Mouse (Mus musculus): Measurements from ENCODE around the gene Neo1. TPM values are rescaled to one million over a fixed set of nuclear protein-coding genes. Genes with fewer than 3 reads are reported as not detected.

Neo1 gene
- total and polyA plus RNA-seq, 3 experiments: 0.85 to 2.1 (median 1.4) TPM

DNA sequence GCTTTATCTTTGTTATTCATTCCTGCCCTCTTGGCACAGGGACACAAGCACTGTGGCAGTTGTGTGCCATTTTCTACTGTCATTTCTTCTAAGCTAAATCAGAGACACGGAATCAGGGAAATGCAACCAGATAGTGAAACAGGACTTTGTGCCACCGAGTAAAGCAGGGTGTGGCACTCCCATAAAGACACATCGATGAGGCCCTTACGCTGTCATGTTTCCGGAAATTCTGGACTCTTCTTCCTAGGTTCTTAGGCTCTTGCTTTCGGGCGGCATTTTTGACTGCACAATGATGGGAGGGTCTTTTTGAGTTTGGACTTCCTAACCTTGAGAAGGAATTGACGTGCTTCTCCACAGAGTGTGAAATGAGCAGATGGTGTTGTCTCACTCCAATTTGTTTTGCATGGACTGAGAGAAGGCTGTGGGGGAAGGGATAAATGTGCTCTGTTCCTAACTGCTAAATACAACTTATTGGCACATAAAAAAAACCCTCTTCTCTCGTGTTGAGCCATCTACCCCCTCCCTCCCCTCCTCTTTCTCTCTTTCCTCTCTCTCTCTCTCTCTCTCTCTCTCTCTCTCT, 23.9 kb upstream of the Neo1 start:
- in situ Hi-C loops (cut with MboI; ENCODE audit: low pct_ligation_motif_present, low pct_unique_long_range_greater_than_20kb, low sequenced_read_pairs): no loop called here
- H3K9me3 ChIP-seq (replicated peaks; ENCODE audit: low read length): no peaks in the 10 kb centered on the region

DNA sequence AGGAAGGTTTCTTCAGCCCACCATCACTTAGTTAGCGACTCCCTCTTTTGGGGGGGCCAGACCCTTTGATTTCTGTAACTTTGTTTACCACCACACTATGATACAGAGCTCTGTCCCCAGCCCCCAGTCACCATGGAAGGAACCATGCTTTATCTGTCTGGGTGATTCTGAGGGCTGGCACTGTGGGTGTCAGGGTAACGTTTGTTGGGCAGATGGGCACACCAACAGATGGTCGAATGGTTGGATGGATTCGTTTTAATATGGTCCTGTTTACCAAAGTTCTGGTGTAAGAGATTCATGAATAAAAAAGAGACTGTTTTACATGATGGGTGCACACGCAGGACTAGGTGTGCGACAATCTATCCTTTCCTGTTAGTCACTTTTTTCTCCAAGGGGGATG, 22.9 kb upstream of the Neo1 start:
- dilution Hi-C loops (cut with MboI; ENCODE audit: extremely low pct_ligation_motif_present, extremely low pct_unique_long_range_greater_than_20kb, low sequenced_read_pairs): no loop called here

More for the DNA sequence above, 23.9 kb upstream of the Neo1 start:
- Histone ChIP-seq H3K4me1 (ENCODE audit: control insufficient read depth in 1 of 2, insufficient read depth in 2 of 2) (peaks cover 0 to 14% of the 10 kb centered on the region in 2 experiments; a peak in 2 of 4 replicates), H3K27me3 (replicated peaks) (no peaks in the 10 kb centered on the region), H3K79me2 (replicated peaks; ENCODE audit: control insufficient read depth, extremely low read depth, insufficient read depth, poor library complexity, severe bottlenecking) (no peaks in the 10 kb centered on the region), H3K27ac (ENCODE audit: insufficient read depth, low read depth) (no peak overlapping the region), H3K9ac (ENCODE audit: insufficient read depth, low read depth) (no peak overlapping the region), H3K4me3 (replicated peaks in 1 of 3; ENCODE audit: low read depth in 2 of 3, low read length in 2 of 3, poor library complexity in 1 of 3) (no peak overlapping the region), H3K4me2 (ENCODE audit: insufficient read depth, low read depth, poor library complexity, severe bottlenecking) (no peak overlapping the region), H3K36me3 (replicated peaks in 1 of 2; ENCODE audit: control insufficient read depth in 1 of 2, insufficient read depth in 1 of 2, low read length in 1 of 2) (no peaks in the 10 kb centered on the region)
- DNase-seq (ENCODE audit: extremely low read depth): no peak
- no peak for TF ChIP-seq PAX5 (IDR thresholded peaks at IDR 0.05; ENCODE audit: low read length)
- no peak for TF ChIP-seq JUN (IDR thresholded peaks at IDR 0.05; ENCODE audit: insufficient read depth, low read depth, low read length)
- TF ChIP-seq CHD2 (IDR thresholded peaks at IDR 0.05; ENCODE audit: low read length): no peak
- TF ChIP-seq TBP (conservative IDR thresholded peaks at IDR 0.05; ENCODE audit: low read depth, low read length): no peak
- TF ChIP-seq POLR2A (IDR thresholded peaks at IDR 0.05; ENCODE audit: low read depth, low read length): no peak
- no peak for TF ChIP-seq USF2 (conservative IDR thresholded peaks at IDR 0.05; ENCODE audit: low read depth, low read length)
- no peak for TF ChIP-seq NELFE (IDR thresholded peaks at IDR 0.05; ENCODE audit: low read depth, low read length)
- TF ChIP-seq CHD1 (IDR thresholded peaks at IDR 0.05; ENCODE audit: low read depth, low read length): no peak
- TF ChIP-seq MAZ (IDR thresholded peaks at IDR 0.05; ENCODE audit: low read depth, low read length): no peak
- no peak for TF ChIP-seq EP300 (IDR thresholded peaks at IDR 0.05; ENCODE audit: low read length)
- TF ChIP-seq E2F4 (IDR thresholded peaks at IDR 0.05; ENCODE audit: insufficient replicate concordance, low read depth, low read length): no peak
- no peak for TF ChIP-seq SMC3 (IDR thresholded peaks at IDR 0.05; ENCODE audit: low read depth, low read length)
- no peak for TF ChIP-seq JUND (conservative IDR thresholded peaks at IDR 0.05; ENCODE audit: low read depth, low read length)
- dilution Hi-C loops (cut with MboI; ENCODE audit: extremely low pct_ligation_motif_present, extremely low pct_unique_long_range_greater_than_20kb, low sequenced_read_pairs): no loop called here

More for the DNA sequence above, 22.9 kb upstream of the Neo1 start:
- Histone ChIP-seq H3K4me2 (ENCODE audit: insufficient read depth, low read depth, poor library complexity, severe bottlenecking) (no peak overlapping the region), H3K9ac (ENCODE audit: insufficient read depth, low read depth) (no peak overlapping the region), H3K27me3 (replicated peaks) (no peaks in the 10 kb centered on the region), H3K4me3 (replicated peaks in 1 of 3; ENCODE audit: low read depth in 2 of 3, low read length in 2 of 3, poor library complexity in 1 of 3) (no peak overlapping the region), H3K27ac (ENCODE audit: insufficient read depth, low read depth) (no peak overlapping the region), H3K79me2 (replicated peaks; ENCODE audit: control insufficient read depth, extremely low read depth, insufficient read depth, poor library complexity, severe bottlenecking) (no peaks in the 10 kb centered on the region), H3K4me1 (ENCODE audit: control insufficient read depth in 1 of 2, insufficient read depth in 2 of 2) (peaks cover 0 to 15% of the 10 kb centered on the region in 2 experiments; a peak in 2 of 4 replicates), H3K36me3 (replicated peaks in 1 of 2; ENCODE audit: control insufficient read depth in 1 of 2, insufficient read depth in 1 of 2, low read length in 1 of 2) (no peaks in the 10 kb centered on the region), H3K9me3 (replicated peaks; ENCODE audit: low read length) (no peaks in the 10 kb centered on the region)
- TF ChIP-seq USF1 (IDR thresholded peaks at IDR 0.05; ENCODE audit: low read depth, low read length): no peak
- no peak for TF ChIP-seq CTCF (conservative IDR thresholded peaks at IDR 0.05 in 1 of 2, IDR thresholded peaks at IDR 0.05 in 1 of 2; ENCODE audit: low read depth in 2 of 2, low read length in 2 of 2)
- TF ChIP-seq IRF4 (IDR thresholded peaks at IDR 0.05; ENCODE audit: low read depth, low read length): no peak
- no peak for TF ChIP-seq BHLHE40 (IDR thresholded peaks at IDR 0.05; ENCODE audit: low read depth, low read length)
- no peak for TF ChIP-seq TCF12 (IDR thresholded peaks at IDR 0.05; ENCODE audit: low read depth, low read length)
- TF ChIP-seq MEF2A (IDR thresholded peaks at IDR 0.05; ENCODE audit: borderline replicate concordance, low read depth, low read length): no peak
- TF ChIP-seq SMC3 (IDR thresholded peaks at IDR 0.05; ENCODE audit: low read depth, low read length): no peak
- TF ChIP-seq CHD1 (IDR thresholded peaks at IDR 0.05; ENCODE audit: low read depth, low read length): no peak
- no peak for TF ChIP-seq ZNF384 (IDR thresholded peaks at IDR 0.05; ENCODE audit: low read depth, low read length)
- TF ChIP-seq ZKSCAN1 (IDR thresholded peaks at IDR 0.05; ENCODE audit: borderline replicate concordance, low read depth, low read length): no peak
- TF ChIP-seq ETS1 (conservative IDR thresholded peaks at IDR 0.05; ENCODE audit: low read depth, low read length): no peak
- no peak for TF ChIP-seq JUN (IDR thresholded peaks at IDR 0.05; ENCODE audit: insufficient read depth, low read depth, low read length)
- no peak for TF ChIP-seq MAFK (IDR thresholded peaks at IDR 0.05; ENCODE audit: insufficient replicate concordance, low read length)
- no peak for TF ChIP-seq NRF1 (IDR thresholded peaks at IDR 0.05; ENCODE audit: low read depth, low read length)
- no peak for TF ChIP-seq UBTF (IDR thresholded peaks at IDR 0.05; ENCODE audit: low read depth, low read length)
- TF ChIP-seq SIN3A (IDR thresholded peaks at IDR 0.05; ENCODE audit: low read length): no peak
- TF ChIP-seq EP300 (IDR thresholded peaks at IDR 0.05; ENCODE audit: low read length): no peak
- in situ Hi-C loops (cut with MboI; ENCODE audit: low pct_ligation_motif_present, low pct_unique_long_range_greater_than_20kb, low sequenced_read_pairs): no loop called here
- no peak for DNase-seq (ENCODE audit: extremely low read depth)
